Mouse (Mus musculus) spleen, adult 2 months (tissue): ENCODE results near the gene E330034G19Rik. TPM values are rescaled to one million over a fixed set of nuclear protein-coding genes. Genes with fewer than 3 reads are reported as not detected.
"Not testable (repeated sequence)": the region's sequence is repeated elsewhere in the genome, so short reads cannot be mapped to it uniquely, and the experiment has no call there.

ENCODE experiments used
- DNase-seq, 2 experiments: peaks; one replicate each; pipeline versions ENCODE4 v3.0.0 to v3.0.0-alpha.2; 2012 to 2021; ENCODE audit warnings: low spot score in 2 of 2, low read depth in 1 of 2
- H3K27ac ChIP-seq: fragments of 200-500 bp; 2 replicates; pipeline ENCODE4 v1.5.1; 2012; ENCODE audit warnings: low read length, inconsistent platforms; ENCODE audit not compliant: insufficient read depth
- H3K27me3 ChIP-seq: fragments of 200-500 bp; 2 replicates; pipeline ENCODE4 v1.6.1; 2012; ENCODE audit warnings: mild to moderate bottlenecking, moderate library complexity, low read length, inconsistent platforms; ENCODE audit not compliant: control insufficient read depth, insufficient read depth
- H3K36me3 ChIP-seq: fragments of 200-500 bp; 2 replicates; pipeline ENCODE4 v1.6.1; 2012; ENCODE audit warnings: mild to moderate bottlenecking, low read length, inconsistent platforms; ENCODE audit not compliant: control insufficient read depth, insufficient read depth
- H3K4me1 ChIP-seq: fragments of 200-500 bp; 2 replicates; pipeline ENCODE4 v1.6.1; 2011; ENCODE audit warnings: inconsistent platforms; ENCODE audit not compliant: control insufficient read depth, insufficient read depth, insufficient read length
- H3K4me3 ChIP-seq: fragments of 200-500 bp; 2 replicates; pipeline ENCODE4 v1.5.1; 2011; ENCODE audit warnings: mild to moderate bottlenecking, inconsistent platforms; ENCODE audit not compliant: insufficient read depth, insufficient read length; ENCODE audit errors: extremely low read depth
- CTCF ChIP-seq: fragments of 200-500 bp; IDR thresholded peaks from 2 replicates; pipeline ENCODE4 v1.5.1; 2011; ENCODE audit warnings: mild to moderate bottlenecking, inconsistent platforms; ENCODE audit not compliant: insufficient read depth, insufficient read length, insufficient replicate concordance; ENCODE audit errors: extremely low read depth
- POLR2A ChIP-seq: fragments of 200-500 bp; IDR thresholded peaks from 2 replicates; pipeline ENCODE4 v1.6.1; 2011; ENCODE audit warnings: low read depth, low read length, inconsistent platforms
- WGBS: fragments of 180-500 bp; shearing (Covaris S2); methylation state at CpG from one replicate; pipeline ENCODE4 v1.1.7; 2018; 5-methylcytosine and 5-hydroxymethylcytosine counted together
- polyA plus RNA-seq: library from polyadenylated mRNA; depleted of rRNA; stranded (reverse); fragments of >200 nt; gene quantifications from 2 replicates; pipeline ENCODE4 v1.2.3, GENCODE M21; 2012

E330034G19Rik gene
- polyA plus RNA-seq, 1 experiment = not detected

DNA sequence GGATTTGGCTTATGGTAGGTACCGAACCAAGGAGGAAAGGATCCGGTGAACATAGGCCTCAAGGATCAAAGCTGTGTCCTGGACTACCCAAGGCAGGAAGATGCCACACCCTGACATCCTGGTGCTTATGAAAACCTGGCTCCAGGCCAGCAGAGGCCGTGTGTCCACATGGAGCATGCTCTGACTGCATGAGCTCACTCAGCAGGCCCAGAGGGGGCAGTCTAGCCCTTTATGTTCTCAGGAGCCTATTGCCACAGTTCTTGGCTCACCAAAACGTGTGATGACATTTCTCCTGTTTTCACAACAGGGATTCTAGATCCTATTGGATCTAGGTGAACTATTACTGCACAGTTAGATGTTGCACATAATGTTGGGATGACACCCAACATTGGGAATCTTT, 11.7 kb upstream of the E330034G19Rik start:
- TF ChIP-seq CTCF = no peak
- TF ChIP-seq POLR2A = no peak
- WGBS = 61% methylated on average over 4 of the region's 4 CpGs
- Histone ChIP-seq H3K4me1 (no peaks in the 10 kb centered on the region), H3K4me3 (no peak overlapping the region), H3K27ac (no peak overlapping the region), H3K36me3 (no peaks in the 10 kb centered on the region), H3K27me3 (no peaks in the 10 kb centered on the region)
- DNase-seq = no peak

- Histone ChIP-seq H3K4me1 (no peaks in the 10 kb centered on the region), H3K27me3 (no peaks in the 10 kb centered on the region), H3K36me3 (no peaks in the 10 kb centered on the region), H3K27ac (no peak overlapping the region), H3K4me3 (no peak overlapping the region)
- TF ChIP-seq CTCF (no peak), POLR2A (no peak)
- no peak for DNase-seq
- WGBS = 67% methylated on average over 3 of the region's 3 CpGs
Observed at GRCm38 (mm10) chr14:24282276-24282675, 10.7 kb upstream of the E330034G19Rik start.

DNA sequence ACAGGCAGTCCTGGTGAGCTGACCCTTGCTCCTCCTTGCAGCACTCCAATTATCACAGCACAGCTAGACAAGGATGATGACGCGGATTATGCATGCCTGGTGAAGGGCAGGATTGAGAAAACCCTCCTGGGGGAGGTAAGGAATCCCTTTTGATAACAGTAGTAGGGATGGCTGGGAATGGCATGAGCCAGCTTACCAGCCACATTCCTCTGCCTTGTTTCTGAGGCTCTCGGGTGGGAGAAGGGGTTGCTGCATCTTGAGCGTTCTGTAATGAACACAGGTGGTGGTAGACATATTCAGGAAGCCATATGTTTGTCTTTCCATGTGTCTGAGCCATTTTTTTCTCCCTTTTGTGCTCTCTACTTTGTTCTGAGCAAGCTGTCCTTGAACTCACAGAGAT, 6.9 kb upstream of the E330034G19Rik start:
- Histone ChIP-seq H3K27ac (no peak overlapping the region), H3K4me3 (no peak overlapping the region), H3K36me3 (no peaks in the 10 kb centered on the region), H3K27me3 (no peaks in the 10 kb centered on the region), H3K4me1 (no peaks in the 10 kb centered on the region)
- no peak for DNase-seq
- TF ChIP-seq CTCF (no peak), POLR2A (no peak)
- whole genome bisulfite sequencing = 70% methylated on average over 4 of the region's 4 CpGs

GRCm38 (mm10) chr14:24290726-24291125, 2.3 kb upstream of the E330034G19Rik start:
- Histone ChIP-seq H3K27ac (no peak overlapping the region), H3K4me3 (no peak overlapping the region), H3K27me3 (no peaks in the 10 kb centered on the region), H3K36me3 (no peaks in the 10 kb centered on the region), H3K4me1 (no peaks in the 10 kb centered on the region)
- TF ChIP-seq CTCF = no peak
- TF ChIP-seq POLR2A = no peak
- DNase-seq = no peak

- H3K36me3 ChIP-seq = no peaks in the 10 kb centered on the region
- TF ChIP-seq CTCF = no peak
- TF ChIP-seq POLR2A = no peak
- no peak overlapping the region for H3K4me3 ChIP-seq
- no peak overlapping the region for H3K27ac ChIP-seq
- no peaks in the 10 kb centered on the region for H3K4me1 ChIP-seq
- 83% methylated on average over 5 of the region's 5 CpGs for WGBS
- DNase-seq = no peak
- H3K27me3 ChIP-seq = no peaks in the 10 kb centered on the region
Observed at GRCm38 (mm10) chr14:24293631-24294030, 617 bp downstream of the E330034G19Rik start.

DNA sequence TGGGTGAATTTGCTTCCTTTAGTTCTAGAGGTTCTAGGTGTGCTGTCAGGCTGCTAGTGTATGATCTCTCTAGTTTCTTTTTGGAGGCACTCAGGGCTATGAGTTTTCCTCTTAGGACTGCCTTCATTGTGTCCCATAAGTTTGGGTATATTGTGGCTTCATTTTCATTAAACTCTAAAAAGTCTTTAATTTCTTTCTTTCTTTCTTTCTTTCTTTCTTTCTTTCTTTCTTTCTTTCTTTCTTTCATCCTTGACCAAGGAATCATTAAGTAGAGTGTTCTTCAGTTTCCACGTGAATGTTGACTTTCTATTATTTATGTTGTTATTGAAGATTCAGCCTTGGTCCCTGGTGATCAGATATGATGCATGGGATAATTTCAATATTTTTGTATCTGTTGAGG, 9.1 kb downstream of the E330034G19Rik start:
- H3K27ac ChIP-seq, H3K27me3 ChIP-seq, DNase-seq, H3K36me3 ChIP-seq, H3K4me1 ChIP-seq, H3K4me3 ChIP-seq: not testable (repeated sequence)
- 88% methylated on average over 1 of the region's 1 CpGs for WGBS

- WGBS = 62% methylated on average over 6 of the region's 6 CpGs
- H3K4me1 ChIP-seq = no peaks in the 10 kb centered on the region
Observed at GRCm38 (mm10) chr14:24306667-24307066, 13.7 kb downstream of the E330034G19Rik start.

GRCm38 (mm10) chr14:24307146-24307545, 14.1 kb downstream of the E330034G19Rik start:
- WGBS = 74% methylated on average over 1 of the region's 1 CpGs
- no peak for DNase-seq
- Histone ChIP-seq H3K27me3 (no peaks in the 10 kb centered on the region), H3K36me3 (no peaks in the 10 kb centered on the region), H3K4me1 (no peaks in the 10 kb centered on the region), H3K4me3 (no peak overlapping the region), H3K27ac (no peak overlapping the region)
- no peak for TF ChIP-seq CTCF

More at GRCm38 (mm10) chr14:24306667-24307066, 13.7 kb downstream of the E330034G19Rik start:
- no peaks in the 10 kb centered on the region for H3K36me3 ChIP-seq
- no peak for DNase-seq
- H3K27ac ChIP-seq = no peak overlapping the region
- H3K4me3 ChIP-seq = no peak overlapping the region
- TF ChIP-seq POLR2A (no peak), CTCF (no peak)
- H3K27me3 ChIP-seq = no peaks in the 10 kb centered on the region
